Mouse (Mus musculus): ENCODE data around the gene Yes1. TPM values are rescaled to one million over a fixed set of nuclear protein-coding genes. Genes with fewer than 3 reads are reported as not detected.
"Not testable (repeated sequence)": the region's sequence is repeated elsewhere in the genome, so short reads cannot be mapped to it uniquely, and the experiment has no call there.

The Yes1 gene
- polyA plus RNA-seq, 1 experiment from 2014 or later, result 30.5 TPM

DNA sequence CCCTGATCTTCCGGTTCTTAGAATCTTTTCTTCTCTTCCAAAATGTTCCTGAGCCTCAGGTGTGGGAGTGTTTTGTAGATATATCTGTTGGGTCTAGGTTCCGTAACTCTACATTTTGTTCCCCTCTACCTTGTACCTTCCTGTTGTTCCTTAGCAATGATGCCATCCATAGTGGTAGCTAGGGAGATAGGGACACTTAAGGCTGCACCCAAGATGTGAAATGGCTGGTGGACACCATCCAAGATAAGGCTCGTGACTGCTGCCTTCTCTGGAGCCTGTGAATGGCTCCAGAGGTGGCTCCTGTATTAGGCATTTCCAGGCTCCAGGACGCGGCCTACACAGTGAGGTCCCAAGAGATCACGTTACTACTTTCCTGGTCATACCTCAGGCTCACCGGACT, 117.3 kb downstream of the Yes1 start:
- ATAC-seq (ENCODE audit: insufficient read depth, low FRiP score), result no peak
- Histone ChIP-seq H3K4me2 (ENCODE audit: low read depth, low read length) (no peak overlapping the region), H3K27ac (ENCODE audit: low read length) (no peak overlapping the region), H3K9ac (ENCODE audit: low read length) (no peak overlapping the region), H3K4me3 (replicated peaks; ENCODE audit: low read length) (no peak overlapping the region), H3K9me3 (replicated peaks; ENCODE audit: control insufficient read depth, low read length) (no peaks in the 10 kb centered on the region), H3K27me3 (ENCODE audit: control insufficient read depth, insufficient read depth, low read length) (no peaks in the 10 kb centered on the region), H3K36me3 (ENCODE audit: control insufficient read depth, insufficient read depth, low read length) (no peaks in the 10 kb centered on the region), H3K4me1 (ENCODE audit: control insufficient read depth, insufficient read depth, low read length) (no peaks in the 10 kb centered on the region)
- 75% methylated on average over 7 of the region's 7 CpGs for WGBS

DNA sequence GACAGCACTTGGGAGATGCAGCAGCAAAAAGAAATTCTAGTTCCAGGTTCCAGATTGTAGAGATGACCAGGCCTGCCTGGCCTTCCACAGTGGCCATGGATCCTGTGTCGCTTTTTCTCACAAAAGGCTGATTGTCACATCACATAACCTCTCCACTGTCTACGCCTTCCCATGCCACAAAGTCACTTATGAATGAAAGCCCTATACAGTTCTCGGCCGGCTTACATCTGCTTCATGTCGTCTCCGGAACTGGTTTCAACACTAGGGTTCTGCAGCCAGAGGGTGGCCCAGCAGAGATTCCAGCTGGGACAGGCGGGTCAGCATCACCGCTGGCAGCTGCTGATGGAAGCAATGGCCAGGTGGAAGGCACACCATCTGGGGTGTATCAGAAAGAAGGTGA, 117.9 kb downstream of the Yes1 start:
- no peak overlapping the region for H3K4me3 ChIP-seq (replicated peaks; ENCODE audit: low read length)
- H3K27ac ChIP-seq (ENCODE audit: low read length), result no peak overlapping the region
- no peak overlapping the region for H3K4me2 ChIP-seq (ENCODE audit: low read depth, low read length)
- H3K4me1 ChIP-seq (ENCODE audit: control insufficient read depth, insufficient read depth, low read length), result no peaks in the 10 kb centered on the region
- H3K9me3 ChIP-seq (replicated peaks; ENCODE audit: control insufficient read depth, low read length), result no peaks in the 10 kb centered on the region
- 71% methylated on average over 8 of the region's 8 CpGs for WGBS
- H3K27me3 ChIP-seq (ENCODE audit: control insufficient read depth, insufficient read depth, low read length), result no peaks in the 10 kb centered on the region
- H3K36me3 ChIP-seq (ENCODE audit: control insufficient read depth, insufficient read depth, low read length), result no peaks in the 10 kb centered on the region
- ATAC-seq (ENCODE audit: insufficient read depth, low FRiP score), result peak; percentile 19; the same call in 1 of the 2 replicates
- no peak overlapping the region for H3K9ac ChIP-seq (ENCODE audit: low read length)

DNA sequence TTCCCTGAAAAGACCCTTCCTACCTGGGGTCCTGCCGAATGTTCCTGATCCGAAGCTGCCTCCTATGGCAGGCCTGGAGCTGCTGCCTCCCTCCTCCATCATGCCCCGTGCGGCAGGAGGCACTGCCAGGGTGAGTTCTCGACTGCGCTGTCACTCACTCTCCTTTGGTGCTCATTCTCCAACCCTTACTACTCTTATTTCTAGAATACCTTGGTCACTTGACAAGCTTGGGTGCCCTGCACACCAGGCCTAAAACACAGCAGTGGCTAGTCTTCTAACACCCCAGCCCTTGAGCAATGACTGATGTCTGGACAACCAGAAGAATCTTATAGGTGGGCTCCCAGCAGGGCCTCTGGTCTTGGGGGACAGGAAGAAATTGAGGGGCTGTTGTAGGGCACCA, 122.9 kb downstream of the Yes1 start:
- not testable (repeated sequence) for H3K27ac ChIP-seq (ENCODE audit: low read length); H3K4me3 ChIP-seq (replicated peaks; ENCODE audit: low read length); H3K9me3 ChIP-seq (replicated peaks; ENCODE audit: control insufficient read depth, low read length); H3K27me3 ChIP-seq (ENCODE audit: control insufficient read depth, insufficient read depth, low read length); H3K4me1 ChIP-seq (ENCODE audit: control insufficient read depth, insufficient read depth, low read length); H3K4me2 ChIP-seq (ENCODE audit: low read depth, low read length); H3K9ac ChIP-seq (ENCODE audit: low read length); H3K36me3 ChIP-seq (ENCODE audit: control insufficient read depth, insufficient read depth, low read length)
- 0 out of 2 replicates have a peak, but pooled peaks have one; percentile 14 for ATAC-seq (ENCODE audit: insufficient read depth, low FRiP score)
- 92% methylated on average over 6 of the region's 6 CpGs for WGBS

DNA sequence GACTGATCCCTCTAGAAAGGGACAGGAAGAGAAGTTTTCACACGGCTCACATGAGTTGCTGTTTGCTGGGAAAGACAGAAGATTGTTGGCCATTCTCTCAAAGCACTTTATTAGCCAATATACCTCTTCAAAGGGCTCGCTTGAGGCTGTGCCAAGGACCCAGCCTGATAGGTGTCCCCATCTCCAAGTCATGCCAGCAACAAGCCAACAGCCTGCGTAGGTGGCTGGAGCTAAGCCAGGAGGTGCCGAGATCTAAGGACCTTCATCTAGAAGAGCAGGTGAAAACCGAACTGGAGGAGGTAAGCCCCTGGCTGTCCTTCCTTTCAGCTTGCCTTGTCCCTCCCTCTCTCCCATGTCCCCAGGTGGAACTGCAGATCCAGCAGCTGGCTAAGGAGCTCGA, 124.8 kb downstream of the Yes1 start:
- no peak overlapping the region for H3K4me3 ChIP-seq (replicated peaks; ENCODE audit: low read length)
- 0 out of 2 replicates have a peak, but pooled peaks cover 4% of the 10 kb centered on the region for H3K4me1 ChIP-seq (ENCODE audit: control insufficient read depth, insufficient read depth, low read length)
- WGBS, result 93% methylated on average over 6 of the region's 6 CpGs
- no peak overlapping the region for H3K4me2 ChIP-seq (ENCODE audit: low read depth, low read length)
- no peak overlapping the region for H3K27ac ChIP-seq (ENCODE audit: low read length)
- no peaks in the 10 kb centered on the region for H3K9me3 ChIP-seq (replicated peaks; ENCODE audit: control insufficient read depth, low read length)
- no peaks in the 10 kb centered on the region for H3K36me3 ChIP-seq (ENCODE audit: control insufficient read depth, insufficient read depth, low read length)
- no peak for ATAC-seq (ENCODE audit: insufficient read depth, low FRiP score)
- no peaks in the 10 kb centered on the region for H3K27me3 ChIP-seq (ENCODE audit: control insufficient read depth, insufficient read depth, low read length)
- no peak overlapping the region for H3K9ac ChIP-seq (ENCODE audit: low read length)

Other genes with a start within 250 kb of the Yes1 start
- 246 and 251 TPM in 2 replicates for gene Ppp1cb, start 152.3 kb upstream of the Yes1 start, polyA plus RNA-seq (2015; fragmentation: Nextera tagmentation; extraction: Ambion mirVana)
- 79.7 and 90.5 TPM in 2 replicates for gene Pisd, start 174.5 kb downstream of the Yes1 start, polyA plus RNA-seq (2015; fragmentation: Nextera tagmentation; extraction: Ambion mirVana)
- not detected in 2 replicates for gene Gm20671, start 215.9 kb downstream of the Yes1 start, polyA plus RNA-seq (2015; fragmentation: Nextera tagmentation; extraction: Ambion mirVana)
- gene Prr14l, start 243.1 kb downstream of the Yes1 start, polyA plus RNA-seq (2015; fragmentation: Nextera tagmentation; extraction: Ambion mirVana), result 10.3 and 16.3 TPM in 2 replicates